Mouse (Mus musculus) heart, postnatal 0 days (tissue): Measurements from ENCODE around the gene Krtap9-3. TPM values are rescaled to one million over a fixed set of nuclear protein-coding genes. Genes with fewer than 3 reads are reported as not detected.

Experiments
- ATAC-seq: fragments of 200-750 bp; cut with Nextera tagmentation; 2 replicates; pipeline ENCODE4 v1.8.0; 2017; ENCODE audit warnings: low read depth, moderate number of reproducible peaks, moderate library complexity; ENCODE audit not compliant: insufficient read depth
- DNase-seq: peaks from one replicate; pipeline ENCODE4 v3.0.0-alpha.2; 2016; ENCODE audit warnings: low spot score
- H3K27ac ChIP-seq: fragments of 300-500 bp; sonication (generic); 2 replicates; pipeline ENCODE4 v1.5.1; 2014; ENCODE audit warnings: low read depth, mild to moderate bottlenecking
- H3K27me3 ChIP-seq: fragments of 300-500 bp; sonication (generic); 2 replicates; pipeline ENCODE4 v1.6.1; 2014; ENCODE audit warnings: low read length, mixed read lengths; ENCODE audit not compliant: control insufficient read depth, insufficient read depth
- H3K36me3 ChIP-seq: fragments of 300-500 bp; sonication (generic); replicated peaks from 2 replicates; pipeline ENCODE4 v1.6.1; 2014; ENCODE audit warnings: low read length, mixed read lengths; ENCODE audit not compliant: control insufficient read depth, insufficient read depth
- H3K4me1 ChIP-seq: fragments of 300-500 bp; sonication (generic); 2 replicates; pipeline ENCODE4 v1.6.1; 2014; ENCODE audit warnings: antibody characterized with exemption; ENCODE audit not compliant: control insufficient read depth, insufficient read depth
- H3K4me2 ChIP-seq: fragments of 300-500 bp; sonication (generic); 2 replicates; pipeline ENCODE4 v1.6.1; 2014; ENCODE audit warnings: low read depth, mild to moderate bottlenecking, low read length, moderate library complexity
- H3K4me3 ChIP-seq: fragments of 300-500 bp; sonication (generic); 2 replicates; pipeline ENCODE4 v1.5.1; 2014; ENCODE audit warnings: low read depth, low read length
- H3K9ac ChIP-seq: fragments of 300-500 bp; sonication (generic); replicated peaks from 2 replicates; pipeline ENCODE4 v1.6.1; 2014; ENCODE audit warnings: low read depth, low read length, mixed read lengths
- H3K9me3 ChIP-seq: fragments of 300-500 bp; sonication (generic); replicated peaks from 2 replicates; pipeline ENCODE4 v1.6.1; 2016; ENCODE audit warnings: low read length; ENCODE audit not compliant: control insufficient read depth
- CTCF ChIP-seq: IDR thresholded peaks from 2 replicates; pipeline ENCODE4 v1.5.1; 2016; ENCODE audit warnings: antibody characterized with exemption, control low read depth, low read depth
- EP300 ChIP-seq: IDR thresholded peaks from 2 replicates; pipeline ENCODE4 v1.6.1; 2016; ENCODE audit warnings: antibody characterized with exemption, low read depth
- WGBS: fragments of 180-500 bp; shearing (Covaris S2); extraction: QIAGEN DNeasy Blood & Tissue Kit; methylation state at CpG from one replicate; pipeline ENCODE4 v1.1.7; 2014; 5-methylcytosine and 5-hydroxymethylcytosine counted together
- polyA plus RNA-seq: library from polyadenylated mRNA; unstranded; fragments of >200 nt; fragmentation: Nextera tagmentation; extraction: Ambion mirVana; gene quantifications from 2 replicates; pipeline ENCODE4 v1.2.1, GENCODE M21; 2015
- total RNA-seq: library from RNA; depleted of rRNA; stranded (reverse); fragments of >200 nt; gene quantifications from 2 replicates; pipeline ENCODE4 v1.2.3, GENCODE M21; 2014; ENCODE audit warnings: low replicate concordance; rRNA removed

The Krtap9-3 gene
- total and polyA plus RNA-seq, 2 experiments from 2014 or later = not detected

GRCm38 (mm10) chr11:99559366-99559765 lies 38.5 kb downstream of the Krtap9-3 start, which contains the start of gene Gm11939:
Gene Gm11939 (minus strand): TSS chr11:99559466.
- TF ChIP-seq CTCF (no peak), EP300 (no peak)
- Histone ChIP-seq H3K27me3 (no peaks in the 10 kb centered on the region), H3K9me3 (no peaks in the 10 kb centered on the region), H3K4me2 (no peak within 1 kb of the TSS), H3K4me3 (no peak within 1 kb of the TSS), H3K9ac (no peak within 1 kb of the TSS), H3K4me1 (no peaks in the 10 kb centered on the region), H3K27ac (no peak within 1 kb of the TSS), H3K36me3 (no peaks in the 10 kb centered on the region)
- ATAC-seq (no peak), DNase-seq (no peak)
- 82% methylated on average over 9 of the region's 9 CpGs for WGBS

DNA sequence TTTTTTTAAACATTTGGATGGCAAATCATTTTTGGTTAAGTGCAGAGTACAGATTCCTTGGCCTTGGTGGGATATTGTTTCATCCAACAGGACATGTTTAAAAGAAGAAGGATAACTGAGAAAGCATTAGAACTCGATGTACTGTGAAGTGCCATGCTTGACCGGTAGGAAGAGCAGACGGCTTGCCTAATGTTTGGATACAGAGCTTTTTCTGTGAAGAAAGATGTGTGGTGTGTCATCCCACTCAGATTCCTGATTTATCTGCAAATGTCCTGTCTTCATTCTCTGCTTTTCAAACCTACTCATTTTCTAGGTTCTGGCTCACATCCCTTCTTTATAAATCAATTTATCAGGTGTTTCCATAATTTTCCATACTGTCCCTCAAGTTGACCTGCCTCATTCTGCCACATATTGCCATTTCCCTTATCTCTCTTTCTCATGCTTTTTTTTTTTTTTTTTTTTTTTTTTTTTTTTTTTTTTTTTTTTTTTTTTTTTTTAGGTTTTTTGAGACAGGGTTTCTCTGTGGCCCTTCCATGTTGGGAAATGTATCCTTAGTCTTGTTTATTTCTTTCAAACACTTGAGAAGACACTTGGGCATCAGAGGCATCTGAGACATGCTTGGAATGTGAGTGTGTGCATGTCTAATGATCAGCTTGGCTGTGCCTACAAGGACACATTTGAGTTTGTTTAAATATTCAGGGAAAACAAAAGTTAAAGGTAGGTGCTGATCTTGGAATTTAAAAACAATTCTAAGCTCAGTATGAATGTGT lies 39.7 kb downstream of the Krtap9-3 start:
- Histone ChIP-seq H3K9ac (no peak overlapping the region), H3K9me3 (no peaks in the 10 kb centered on the region), H3K4me1 (no peaks in the 10 kb centered on the region), H3K36me3 (no peaks in the 10 kb centered on the region), H3K27me3 (no peaks in the 10 kb centered on the region), H3K4me3 (no peak overlapping the region), H3K27ac (no peak overlapping the region), H3K4me2 (no peak overlapping the region)
- TF ChIP-seq EP300 = no peak
- no peak for TF ChIP-seq CTCF
- ATAC-seq (no peak), DNase-seq (no peak)
- 63% methylated on average over 3 of the region's 3 CpGs for WGBS

- DNase-seq (no peak), ATAC-seq (no peak)
- Histone ChIP-seq H3K9ac (no peak within 1 kb of the TSS), H3K4me3 (no peak within 1 kb of the TSS), H3K36me3 (no peaks in the 10 kb centered on the region), H3K9me3 (no peaks in the 10 kb centered on the region), H3K27me3 (no peaks in the 10 kb centered on the region), H3K4me2 (no peak within 1 kb of the TSS), H3K4me1 (no peaks in the 10 kb centered on the region), H3K27ac (no peak within 1 kb of the TSS)
- WGBS = 49% methylated on average over 2 of the region's 2 CpGs
- no peak for TF ChIP-seq EP300
- no peak for TF ChIP-seq CTCF
These were observed 41.2 kb downstream of the Krtap9-3 start, which contains the start of gene Krtap3-2 for GRCm38 (mm10) chr11:99556753-99557152. Gene Krtap3-2 (minus strand): TSS chr11:99556853.

DNA sequence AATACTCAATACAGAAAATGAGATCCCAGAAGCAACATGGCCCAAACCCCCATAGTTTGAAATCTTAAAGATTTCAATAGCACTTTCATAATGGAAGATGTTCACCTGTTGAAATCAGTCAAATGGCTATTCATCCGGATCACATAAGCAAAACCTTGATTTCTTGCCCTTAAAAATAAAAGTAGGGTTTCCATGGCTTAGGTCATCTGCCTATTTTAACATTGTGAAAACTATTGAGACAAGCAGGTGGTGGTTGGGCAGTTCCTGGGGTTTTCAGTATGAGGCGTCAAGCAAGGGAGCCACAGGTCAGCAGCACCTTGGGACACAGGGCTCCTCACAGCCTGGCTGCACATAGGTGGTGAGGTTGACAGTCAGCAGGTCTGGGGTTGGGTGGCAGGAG lies 41.7 kb downstream of the Krtap9-3 start:
- DNase-seq = no peak
- Histone ChIP-seq H3K9ac (no peak overlapping the region), H3K4me2 (no peak overlapping the region), H3K27ac (no peak overlapping the region), H3K36me3 (no peaks in the 10 kb centered on the region), H3K27me3 (no peaks in the 10 kb centered on the region), H3K4me3 (no peak overlapping the region), H3K9me3 (no peaks in the 10 kb centered on the region), H3K4me1 (no peaks in the 10 kb centered on the region)
- 79% methylated on average over 2 of the region's 2 CpGs for WGBS
- TF ChIP-seq CTCF (no peak), EP300 (no peak)
- ATAC-seq = no peak

GRCm38 (mm10) chr11:99550765-99551164 lies 47.1 kb downstream of the Krtap9-3 start, which contains the start of gene Krtap3-3:
Gene Krtap3-3 (minus strand): TSS chr11:99550865.
- WGBS = 52% methylated on average over 3 of the region's 4 CpGs
- Histone ChIP-seq H3K4me1 (no peaks in the 10 kb centered on the region), H3K4me2 (no peak within 1 kb of the TSS), H3K27ac (no peak within 1 kb of the TSS), H3K9ac (no peak within 1 kb of the TSS), H3K27me3 (no peaks in the 10 kb centered on the region), H3K4me3 (no peak within 1 kb of the TSS), H3K36me3 (no peaks in the 10 kb centered on the region), H3K9me3 (0 out of 2 replicates have a peak, but pooled peaks cover 4% of the 10 kb centered on the region)
- ATAC-seq (no peak), DNase-seq (no peak)
- no peak for TF ChIP-seq CTCF
- no peak for TF ChIP-seq EP300

DNA sequence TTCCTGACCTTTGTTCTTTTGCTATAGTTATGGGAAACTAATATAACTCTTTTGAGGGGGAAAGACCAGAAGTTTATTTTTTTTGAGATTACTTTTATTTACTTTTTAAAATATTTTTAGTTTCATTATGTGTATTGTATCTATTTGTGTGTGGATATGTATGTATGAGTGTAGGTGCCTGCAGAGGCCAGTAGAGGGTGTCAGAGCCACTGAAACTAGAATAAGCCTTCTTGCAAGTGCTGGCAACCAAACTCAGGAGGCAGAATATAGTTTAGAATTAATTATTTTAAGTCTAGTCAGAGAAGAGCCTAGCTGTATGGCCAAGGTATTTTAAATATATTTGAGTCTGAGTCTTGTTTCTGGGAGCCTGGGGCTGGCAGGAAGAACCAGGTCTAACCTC lies 50.0 kb downstream of the Krtap9-3 start:
- H3K4me1 ChIP-seq = no peaks in the 10 kb centered on the region
- H3K36me3 ChIP-seq = no peaks in the 10 kb centered on the region
- no peak overlapping the region for H3K4me2 ChIP-seq
- no peak overlapping the region for H3K27ac ChIP-seq
- H3K9ac ChIP-seq = no peak overlapping the region
- no peaks in the 10 kb centered on the region for H3K27me3 ChIP-seq
- ATAC-seq = no peak
- 0 out of 2 replicates have a peak, but pooled peaks cover 4% of the 10 kb centered on the region for H3K9me3 ChIP-seq
- no peak overlapping the region for H3K4me3 ChIP-seq
- TF ChIP-seq EP300 = no peak
- no peak for TF ChIP-seq CTCF
- DNase-seq = no peak

Other genes starting within 250 kb of the Krtap9-3 start
Only the 30 nearest of the 36 such genes appear.
- not detected in 2 replicates for gene Krt12, start 175.8 kb downstream of the Krtap9-3 start, total RNA-seq
- not detected in 2 replicates for gene Krt12, start 175.8 kb downstream of the Krtap9-3 start, polyA plus RNA-seq
- gene Krt20, start 160.0 kb downstream of the Krtap9-3 start, total RNA-seq = not detected in 2 replicates
- gene Krt20, start 160.0 kb downstream of the Krtap9-3 start, polyA plus RNA-seq = 0.26 and 0.38 TPM in 2 replicates
- not detected in 2 replicates for gene Krt23, start 105.0 kb downstream of the Krtap9-3 start, total RNA-seq
- 0.07 and 0.12 TPM in 2 replicates for gene Krt23, start 105.0 kb downstream of the Krtap9-3 start, polyA plus RNA-seq
- gene Krt39, start 76.8 kb downstream of the Krtap9-3 start, total RNA-seq = not detected in 2 replicates
- gene Krt39, start 76.8 kb downstream of the Krtap9-3 start, polyA plus RNA-seq = not detected in 2 replicates
- gene Krt40, start 54.9 kb downstream of the Krtap9-3 start, total RNA-seq = not detected in 2 replicates
- gene Krt40, start 54.9 kb downstream of the Krtap9-3 start, polyA plus RNA-seq = not detected in 2 replicates
- gene Krtap3-3, start 47.2 kb downstream of the Krtap9-3 start, total RNA-seq = not detected in 2 replicates
- gene Krtap3-3, start 47.2 kb downstream of the Krtap9-3 start, polyA plus RNA-seq = not detected in 2 replicates
- not detected in 2 replicates for gene Krtap3-2, start 41.3 kb downstream of the Krtap9-3 start, total RNA-seq
- not detected in 2 replicates for gene Krtap3-2, start 41.3 kb downstream of the Krtap9-3 start, polyA plus RNA-seq
- not detected in 2 replicates for gene Gm11939, start 38.6 kb downstream of the Krtap9-3 start, total RNA-seq
- not detected in 2 replicates for gene Gm11939, start 38.6 kb downstream of the Krtap9-3 start, polyA plus RNA-seq
- not detected in 2 replicates for gene Krtap3-1, start 31.5 kb downstream of the Krtap9-3 start, total RNA-seq
- gene Krtap3-1, start 31.5 kb downstream of the Krtap9-3 start, polyA plus RNA-seq = not detected in 2 replicates
- not detected in 2 replicates for gene Krtap1-5, start 17.1 kb downstream of the Krtap9-3 start, total RNA-seq
- gene Krtap1-5, start 17.1 kb downstream of the Krtap9-3 start, polyA plus RNA-seq = not detected in 2 replicates
- gene Krtap1-4, start 14.5 kb downstream of the Krtap9-3 start, total RNA-seq = not detected in 2 replicates
- gene Krtap1-4, start 14.5 kb downstream of the Krtap9-3 start, polyA plus RNA-seq = not detected in 2 replicates
- gene Krtap1-3, start 6.8 kb downstream of the Krtap9-3 start, total RNA-seq = not detected in 2 replicates
- not detected in 2 replicates for gene Krtap1-3, start 6.8 kb downstream of the Krtap9-3 start, polyA plus RNA-seq
- gene Gm11938, start 5.2 kb upstream of the Krtap9-3 start, total RNA-seq = not detected in 2 replicates
- gene Gm11938, start 5.2 kb upstream of the Krtap9-3 start, polyA plus RNA-seq = not detected in 2 replicates
- gene Gm11937, start 12.1 kb upstream of the Krtap9-3 start, total RNA-seq = not detected in 2 replicates
- not detected in 2 replicates for gene Gm11937, start 12.1 kb upstream of the Krtap9-3 start, polyA plus RNA-seq
- gene Krtap2-4, start 16.7 kb upstream of the Krtap9-3 start, total RNA-seq = not detected in 2 replicates
- gene Krtap2-4, start 16.7 kb upstream of the Krtap9-3 start, polyA plus RNA-seq = not detected in 2 replicates
- not detected in 2 replicates for gene Gm11562, start 22.3 kb upstream of the Krtap9-3 start, total RNA-seq
- not detected in 2 replicates for gene Gm11562, start 22.3 kb upstream of the Krtap9-3 start, polyA plus RNA-seq
- not detected in 2 replicates for gene Krtap4-1, start 30.1 kb upstream of the Krtap9-3 start, total RNA-seq
- gene Krtap4-1, start 30.1 kb upstream of the Krtap9-3 start, polyA plus RNA-seq = not detected in 2 replicates
- not detected in 2 replicates for gene Krtap4-2, start 37.0 kb upstream of the Krtap9-3 start, total RNA-seq
- not detected in 2 replicates for gene Krtap4-2, start 37.0 kb upstream of the Krtap9-3 start, polyA plus RNA-seq
- gene Krtap4-7, start 46.0 kb upstream of the Krtap9-3 start, total RNA-seq = not detected in 2 replicates
- gene Krtap4-7, start 46.0 kb upstream of the Krtap9-3 start, polyA plus RNA-seq = not detected in 2 replicates
- gene Gm11555, start 52.1 kb upstream of the Krtap9-3 start, total RNA-seq = not detected in 2 replicates
- gene Gm11555, start 52.1 kb upstream of the Krtap9-3 start, polyA plus RNA-seq = not detected in 2 replicates
- not detected in 2 replicates for gene Gm11563, start 60.9 kb upstream of the Krtap9-3 start, total RNA-seq
- gene Gm11563, start 60.9 kb upstream of the Krtap9-3 start, polyA plus RNA-seq = not detected in 2 replicates
- gene Krtap4-6, start 67.9 kb upstream of the Krtap9-3 start, total RNA-seq = not detected in 2 replicates
- not detected in 2 replicates for gene Krtap4-6, start 67.9 kb upstream of the Krtap9-3 start, polyA plus RNA-seq
- gene Gm14190, start 92.6 kb upstream of the Krtap9-3 start, total RNA-seq = not detected in 2 replicates
- gene Gm14190, start 92.6 kb upstream of the Krtap9-3 start, polyA plus RNA-seq = not detected in 2 replicates
- gene Gm14180, start 136.2 kb upstream of the Krtap9-3 start, total RNA-seq = not detected in 2 replicates
- not detected in 2 replicates for gene Gm14180, start 136.2 kb upstream of the Krtap9-3 start, polyA plus RNA-seq
- not detected in 2 replicates for gene Gm11595, start 174.8 kb upstream of the Krtap9-3 start, total RNA-seq
- gene Gm11595, start 174.8 kb upstream of the Krtap9-3 start, polyA plus RNA-seq = not detected in 2 replicates
- gene Krtap4-8, start 182.6 kb upstream of the Krtap9-3 start, total RNA-seq = not detected in 2 replicates
- gene Krtap4-8, start 182.6 kb upstream of the Krtap9-3 start, polyA plus RNA-seq = not detected in 2 replicates
- gene Krtap4-9, start 187.1 kb upstream of the Krtap9-3 start, total RNA-seq = not detected in 2 replicates
- not detected in 2 replicates for gene Krtap4-9, start 187.1 kb upstream of the Krtap9-3 start, polyA plus RNA-seq
- gene Gm11596, start 195.4 kb upstream of the Krtap9-3 start, total RNA-seq = not detected in 2 replicates
- not detected in 2 replicates for gene Gm11596, start 195.4 kb upstream of the Krtap9-3 start, polyA plus RNA-seq
- not detected in 2 replicates for gene Gm11569, start 200.8 kb upstream of the Krtap9-3 start, total RNA-seq
- not detected in 2 replicates for gene Gm11569, start 200.8 kb upstream of the Krtap9-3 start, polyA plus RNA-seq
- gene Gm11554, start 206.3 kb upstream of the Krtap9-3 start, total RNA-seq = not detected in 2 replicates
- not detected in 2 replicates for gene Gm11554, start 206.3 kb upstream of the Krtap9-3 start, polyA plus RNA-seq